Comparison of ENCODE assay signal across 8 mouse cellular contexts in genomic region chr5:121609556-121610135, GRCm38 (mm10). TPM values are rescaled to one million over a fixed set of nuclear protein-coding genes. Genes with fewer than 3 reads are reported as not detected.
DNase-seq lines count a peak whose midpoint lies in the region; ATAC-seq and TF ChIP-seq lines count a peak whose summit lies in the region.
"Not testable (repeated sequence)": the region's sequence is repeated elsewhere in the genome, so short reads cannot be mapped to it uniquely, and the experiment has no call there.

No protein-coding gene starts in this region.

- H3K27ac ChIP-seq in heart, postnatal 0 days (ENCODE audit: low read depth); liver, embryonic 14.5 days: not testable (repeated sequence)

- H3K4me2 ChIP-seq in heart, postnatal 0 days (ENCODE audit: low read depth, low read length); liver, embryonic 14.5 days (ENCODE audit: low read depth): not testable (repeated sequence)

- TF ChIP-seq CTCF in E14TG2a.4 (conservative IDR thresholded peaks at IDR 0.05; ENCODE audit: low read length), result peak; percentile 18; the same call in 1 of the 2 replicates
- TF ChIP-seq CTCF in Patski (IDR thresholded peaks at IDR 0.05), result peak; percentile 7
- peak; percentile 12; the same call in 1 of the 2 replicates for TF ChIP-seq CTCF in heart, postnatal 0 days (IDR thresholded peaks at IDR 0.05; ENCODE audit: low read depth)
- peak; percentile 43 for TF ChIP-seq CTCF in liver, embryonic 14.5 days (IDR thresholded peaks at IDR 0.05; ENCODE audit: low read depth)

- not testable (repeated sequence) for H3K9me3 ChIP-seq in E14TG2a.4 (ENCODE audit: low read length); heart, postnatal 0 days (replicated peaks; ENCODE audit: control insufficient read depth, low read length); liver, embryonic 14.5 days (ENCODE audit: control insufficient read depth, low read length)

- not testable (repeated sequence) for TF ChIP-seq EP300 in heart, postnatal 0 days (IDR thresholded peaks at IDR 0.05; ENCODE audit: low read depth); liver, embryonic 14.5 days (IDR thresholded peaks at IDR 0.05; ENCODE audit: low read depth)

- H3K27me3 ChIP-seq in E14TG2a.4 (ENCODE audit: insufficient read depth, low read length); Patski; heart, postnatal 0 days (ENCODE audit: control insufficient read depth, insufficient read depth, low read length); liver, embryonic 14.5 days (ENCODE audit: control insufficient read depth, insufficient read depth, low read length); splenic B cell, adult 2 months (ENCODE audit: control insufficient read depth, insufficient read depth, low read length, poor library complexity, severe bottlenecking): not testable (repeated sequence)

- 60% methylated on average over 7 of the region's 8 CpGs for WGBS in heart, postnatal 0 days
- WGBS in liver, embryonic 14.5 days (ENCODE audit: insufficient replicate concordance), result 47% methylated on average over 8 of the region's 8 CpGs

- not testable (repeated sequence) for H3K36me3 ChIP-seq in E14TG2a.4 (ENCODE audit: insufficient read depth, low read length); heart, postnatal 0 days (replicated peaks; ENCODE audit: control insufficient read depth, insufficient read depth, low read length); liver, embryonic 14.5 days (replicated peaks; ENCODE audit: control insufficient read depth, insufficient read depth, low read depth); splenic B cell, adult 2 months (ENCODE audit: control insufficient read depth, insufficient read depth, low read length, poor library complexity, severe bottlenecking)

- peak; percentile 45 for DNase-seq in A20 (ENCODE audit: low read depth, low spot score)
- DNase-seq in Patski (ENCODE audit: low read depth, low spot score); heart, postnatal 0 days (ENCODE audit: low spot score); liver, embryonic 14.5 days (ENCODE audit: low read depth in 3 of 3, low spot score in 3 of 3): not testable (repeated sequence)
- DNase-seq in splenic B cell, adult 2 months (ENCODE audit: low read depth, low spot score), result peak; percentile 42

- H3K4me3 ChIP-seq in E14TG2a.4 (replicated peaks; ENCODE audit: low read length); heart, postnatal 0 days (ENCODE audit: low read depth, low read length); liver, embryonic 14.5 days (ENCODE audit: insufficient read depth in 1 of 2, low read depth in 2 of 2, low read length in 2 of 2): not testable (repeated sequence)

- H3K9ac ChIP-seq in heart, postnatal 0 days (replicated peaks; ENCODE audit: low read depth, low read length); liver, embryonic 14.5 days (replicated peaks): not testable (repeated sequence)

- H3K4me1 ChIP-seq in E14TG2a.4 (replicated peaks; ENCODE audit: low read depth, low read length), result peaks cover 15% of the 10 kb centered on the region
- H3K4me1 ChIP-seq in heart, postnatal 0 days (ENCODE audit: control insufficient read depth, insufficient read depth); liver, embryonic 14.5 days (replicated peaks; ENCODE audit: control insufficient read depth in 2 of 2, insufficient read depth in 2 of 2, low read length in 1 of 2): not testable (repeated sequence)

- not testable (repeated sequence) for ATAC-seq in Patski; heart, postnatal 0 days (ENCODE audit: insufficient read depth, low read depth); liver, embryonic 14.5 days (ENCODE audit: insufficient read depth)
- ATAC-seq in common myeloid progenitor, adult 5-6 weeks (replicated peaks; ENCODE audit: low read depth, poor library complexity, severe bottlenecking), result peak; percentile 30; the same call in 1 of the 2 replicates
- peak; percentile 52 for ATAC-seq in megakaryocyte progenitor cell, adult 5-6 weeks (replicated peaks; ENCODE audit: poor library complexity)

- in situ Hi-C loops in Patski (cut with MboI; ENCODE audit: low pct_unique_long_range_greater_than_20kb), result not testable (repeated sequence)

- CTCF ChIA-PET in Patski (lab: Charles Lee), result not testable (repeated sequence)

- POLR2A ChIA-PET in Patski (lab: Charles Lee), result not testable (repeated sequence)

RNA-seq across cellular contexts. Expression of gene Acad12, which starts 9.1 kb away (rescaled TPM):
- polyA plus RNA-seq in Patski (2021), result 29.8 TPM
- 1.1 TPM in 2 replicates for total RNA-seq in common myeloid progenitor, adult 5-6 weeks (2017)
- total RNA-seq in heart, postnatal 0 days (2014; rRNA removed; ENCODE audit: low replicate concordance), result 12.3 and 17.3 TPM in 2 replicates
- polyA plus RNA-seq in heart, postnatal 0 days (2015; fragmentation: Nextera tagmentation; extraction: Ambion mirVana), result 6.9 and 8.8 TPM in 2 replicates
- 0.81 and 1.1 TPM in 2 replicates for polyA plus RNA-seq in liver, embryonic 14.5 days (2012; rRNA removed)
- 0.69 and 0.87 TPM in 2 replicates for polyA plus RNA-seq in liver, embryonic 14.5 days (2014; fragmentation: Nextera tagmentation; extraction: Ambion mirVana)
- total RNA-seq in megakaryocyte progenitor cell, adult 5-6 weeks (2015), result 4.1 and 4.5 TPM in 2 replicates
- 1.5 and 4.2 TPM in 2 replicates for total RNA-seq in megakaryocyte progenitor cell, adult 5-6 weeks (2017)

RNA-seq across cellular contexts. Expression of gene Aldh2, which starts 16.0 kb away (rescaled TPM):
- polyA plus RNA-seq in Patski (2021), result 470 TPM
- 255 and 314 TPM in 2 replicates for total RNA-seq in common myeloid progenitor, adult 5-6 weeks (2017)
- 101 and 114 TPM in 2 replicates for total RNA-seq in heart, postnatal 0 days (2014; rRNA removed; ENCODE audit: low replicate concordance)
- 126 and 127 TPM in 2 replicates for polyA plus RNA-seq in heart, postnatal 0 days (2015; fragmentation: Nextera tagmentation; extraction: Ambion mirVana)
- 113 and 157 TPM in 2 replicates for polyA plus RNA-seq in liver, embryonic 14.5 days (2012; rRNA removed)
- polyA plus RNA-seq in liver, embryonic 14.5 days (2014; fragmentation: Nextera tagmentation; extraction: Ambion mirVana), result 48.1 and 61.7 TPM in 2 replicates
- 96.3 and 108 TPM in 2 replicates for total RNA-seq in megakaryocyte progenitor cell, adult 5-6 weeks (2015)
- total RNA-seq in megakaryocyte progenitor cell, adult 5-6 weeks (2017), result 388 and 445 TPM in 2 replicates

RNA-seq across cellular contexts. Expression of gene Acad10, which starts 50.7 kb away (rescaled TPM):
- 34.7 TPM for polyA plus RNA-seq in Patski (2021)
- total RNA-seq in common myeloid progenitor, adult 5-6 weeks (2017), result 2.6 and 8.5 TPM in 2 replicates
- 3.7 and 6.1 TPM in 2 replicates for total RNA-seq in heart, postnatal 0 days (2014; rRNA removed; ENCODE audit: low replicate concordance)
- polyA plus RNA-seq in heart, postnatal 0 days (2015; fragmentation: Nextera tagmentation; extraction: Ambion mirVana), result 1.8 and 2.2 TPM in 2 replicates
- 1.6 and 1.7 TPM in 2 replicates for polyA plus RNA-seq in liver, embryonic 14.5 days (2012; rRNA removed)
- polyA plus RNA-seq in liver, embryonic 14.5 days (2014; fragmentation: Nextera tagmentation; extraction: Ambion mirVana), result 2.2 and 2.6 TPM in 2 replicates
- 2.2 and 3.0 TPM in 2 replicates for total RNA-seq in megakaryocyte progenitor cell, adult 5-6 weeks (2015)
- total RNA-seq in megakaryocyte progenitor cell, adult 5-6 weeks (2017), result 2.1 and 2.4 TPM in 2 replicates

RNA-seq across cellular contexts. Expression of gene Brap, which starts 50.7 kb away (rescaled TPM):
- polyA plus RNA-seq in Patski (2021), result 65.3 TPM
- 68.5 and 71.9 TPM in 2 replicates for total RNA-seq in common myeloid progenitor, adult 5-6 weeks (2017)
- total RNA-seq in heart, postnatal 0 days (2014; rRNA removed; ENCODE audit: low replicate concordance), result 32.9 and 38.0 TPM in 2 replicates
- 20.7 and 23.2 TPM in 2 replicates for polyA plus RNA-seq in heart, postnatal 0 days (2015; fragmentation: Nextera tagmentation; extraction: Ambion mirVana)
- polyA plus RNA-seq in liver, embryonic 14.5 days (2012; rRNA removed), result 9.7 and 12.5 TPM in 2 replicates
- 22.7 and 22.9 TPM in 2 replicates for polyA plus RNA-seq in liver, embryonic 14.5 days (2014; fragmentation: Nextera tagmentation; extraction: Ambion mirVana)
- total RNA-seq in megakaryocyte progenitor cell, adult 5-6 weeks (2015), result 18.2 and 26.3 TPM in 2 replicates
- 42.6 and 51.3 TPM in 2 replicates for total RNA-seq in megakaryocyte progenitor cell, adult 5-6 weeks (2017)
